Comparison of ENCODE assay signal across 7 mouse cellular contexts in genomic region chr14:121928375-121929137, GRCm38 (mm10). TPM values are rescaled to one million over a fixed set of nuclear protein-coding genes. Genes with fewer than 3 reads are reported as not detected.
DNase-seq lines count a peak whose midpoint lies in the region; ATAC-seq lines count a peak whose summit lies in the region.

No protein-coding gene starts in this region.

- no peaks in the 10 kb centered on the region for H3K4me1 ChIP-seq in neural tube, embryonic 11.5 days (ENCODE audit: control insufficient read depth, insufficient read depth, low read length)

- H3K9ac ChIP-seq in neural tube, embryonic 11.5 days (ENCODE audit: low read length), result no peak overlapping the region

- H3K4me3 ChIP-seq in neural tube, embryonic 11.5 days (ENCODE audit: low read depth, low read length), result no peak overlapping the region

- H3K27me3 ChIP-seq in neural tube, embryonic 11.5 days (ENCODE audit: control insufficient read depth, insufficient read depth, low read length), result no peaks in the 10 kb centered on the region

- H3K9me3 ChIP-seq in neural tube, embryonic 11.5 days (ENCODE audit: control insufficient read depth, low read length), result no peaks in the 10 kb centered on the region

- H3K4me2 ChIP-seq in neural tube, embryonic 11.5 days (ENCODE audit: low read depth), result no peak overlapping the region

- DNase-seq in right cerebral cortex, adult 2 months (ENCODE audit: low spot score in 2 of 2), result peak; percentile 64 to 71
- no peak for DNase-seq in right cerebral cortex, adult 18-20 months
- peak; percentile 75 for DNase-seq in ZHBTc4 (ENCODE audit: low read depth, low spot score)
- peak; percentile 80 for DNase-seq in embryo, embryonic 10.5 days (ENCODE audit: low spot score)
- peak; percentile 52 for DNase-seq in hindlimb bud, embryonic 11.5 days (ENCODE audit: extremely low spot score, low read depth, low spot score)
- DNase-seq in liver, result peak; percentile 71
- DNase-seq in neural tube, embryonic 11.5 days (ENCODE audit: low spot score), result peak; percentile 34

- WGBS in neural tube, embryonic 11.5 days, result 69% methylated on average over 8 of the region's 8 CpGs

- no peaks in the 10 kb centered on the region for H3K36me3 ChIP-seq in neural tube, embryonic 11.5 days (ENCODE audit: control insufficient read depth, insufficient read depth, low read length)

- no peak overlapping the region for H3K27ac ChIP-seq in neural tube, embryonic 11.5 days (ENCODE audit: low read depth, low read length)

- ATAC-seq in neural tube, embryonic 11.5 days (ENCODE audit: insufficient read depth, low FRiP score, low TSS enrichment), result no peak

RNA-seq across cellular contexts. Expression of gene Gpr18, which starts 13.0 kb away (rescaled TPM):
- polyA plus RNA-seq in neural tube, embryonic 11.5 days (2014; fragmentation: Nextera tagmentation; extraction: Ambion mirVana), result 0.15 and 0.16 TPM in 2 replicates

RNA-seq across cellular contexts. Expression of gene Gpr183, which starts 36.4 kb away (rescaled TPM):
- polyA plus RNA-seq in neural tube, embryonic 11.5 days (2014; fragmentation: Nextera tagmentation; extraction: Ambion mirVana), result 3.3 and 3.5 TPM in 2 replicates

RNA-seq across cellular contexts. Expression of gene Ubac2, which starts 50.1 kb away (rescaled TPM):
- polyA plus RNA-seq in neural tube, embryonic 11.5 days (2014; fragmentation: Nextera tagmentation; extraction: Ambion mirVana), result 70.4 and 71.1 TPM in 2 replicates
